Mouse (Mus musculus) MEL-GATA-1-ER (cell line): ENCODE data around the gene Cfap299.

Experiments used
- DNase-seq: peaks from one replicate; pipeline ENCODE4 v3.0.0-alpha.2; 2012; ENCODE audit warnings: low read depth; ENCODE audit errors: extremely low read depth

Cfap299 gene

DNA sequence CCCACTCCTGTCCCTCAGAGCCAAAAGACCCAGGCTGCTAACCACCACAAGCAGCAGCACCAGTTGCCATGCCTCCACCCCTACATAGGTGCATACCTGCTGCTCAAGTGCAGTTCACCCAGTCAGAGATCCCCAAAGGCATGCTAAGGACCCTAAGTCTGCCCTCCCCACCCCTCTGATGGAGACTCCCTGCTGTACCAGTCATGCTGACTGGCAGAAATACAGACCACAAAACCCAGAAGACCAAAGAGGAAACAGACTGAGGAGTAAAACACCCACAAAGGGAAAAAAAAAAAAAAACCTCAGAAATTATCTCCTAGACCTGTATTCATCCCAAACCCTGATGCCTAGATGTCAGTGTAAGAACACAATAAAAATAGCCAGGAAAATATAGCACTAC lies 256.8 kb downstream of the Cfap299 start:
- DNase-seq, result no peak

DNA sequence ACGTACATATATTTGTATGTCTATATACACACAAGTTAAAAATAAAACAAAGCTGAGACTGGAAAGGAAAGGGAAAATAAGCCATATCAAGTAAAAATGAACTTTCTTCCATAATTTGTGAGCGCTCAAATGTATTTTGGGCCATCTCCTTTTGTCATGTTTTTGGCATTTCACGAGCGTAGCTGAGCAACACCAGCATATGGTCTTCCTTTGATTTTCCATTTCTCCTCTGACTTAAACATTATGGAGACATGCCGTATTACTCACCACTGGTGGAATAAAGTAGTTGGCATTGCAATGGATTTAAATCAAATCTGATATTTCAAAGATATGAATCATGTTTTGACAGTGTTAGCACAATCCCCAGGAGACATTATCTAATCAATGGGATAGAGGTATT lies 284.4 kb downstream of the Cfap299 start:
- no peak for DNase-seq

DNA sequence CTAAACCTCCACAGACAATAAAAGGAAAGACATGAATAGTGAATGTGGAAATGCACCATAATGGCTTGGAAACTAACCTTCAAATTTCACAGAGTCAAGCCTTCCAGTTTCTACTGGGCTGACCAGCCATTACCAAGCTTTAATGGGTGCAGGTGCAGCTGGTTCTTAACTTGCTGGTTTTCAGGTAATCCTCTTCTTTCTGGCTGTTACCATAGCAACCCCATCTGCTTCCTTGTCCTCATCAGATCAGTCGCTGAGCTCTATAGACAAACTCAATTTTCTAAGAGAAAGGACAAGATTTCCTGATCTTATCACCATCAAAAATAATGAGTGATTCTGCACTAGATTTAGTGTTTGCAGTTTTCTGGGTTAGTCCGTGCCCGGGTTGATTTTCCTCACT lies 287.8 kb downstream of the Cfap299 start:
- DNase-seq, result no peak

DNA sequence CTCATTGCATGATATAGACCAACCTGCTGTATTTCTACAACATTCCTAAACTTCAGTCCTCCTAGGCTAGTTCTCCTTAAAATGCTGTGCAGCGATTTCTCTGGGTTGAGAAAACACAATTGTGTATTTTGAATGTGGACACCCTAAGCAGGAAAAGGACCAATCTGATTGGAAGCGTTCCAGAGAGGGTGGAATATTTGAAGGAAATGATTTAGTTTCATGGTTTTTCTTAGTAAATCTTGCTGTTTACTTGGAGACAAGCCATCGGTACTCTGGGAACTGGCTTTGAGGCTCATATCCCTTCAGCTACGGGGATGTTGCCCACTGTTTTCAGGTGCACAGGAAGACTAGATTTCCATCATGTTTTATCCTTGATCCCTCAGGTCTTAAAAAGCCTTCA lies 288.3 kb downstream of the Cfap299 start:
- DNase-seq, result no peak

DNA sequence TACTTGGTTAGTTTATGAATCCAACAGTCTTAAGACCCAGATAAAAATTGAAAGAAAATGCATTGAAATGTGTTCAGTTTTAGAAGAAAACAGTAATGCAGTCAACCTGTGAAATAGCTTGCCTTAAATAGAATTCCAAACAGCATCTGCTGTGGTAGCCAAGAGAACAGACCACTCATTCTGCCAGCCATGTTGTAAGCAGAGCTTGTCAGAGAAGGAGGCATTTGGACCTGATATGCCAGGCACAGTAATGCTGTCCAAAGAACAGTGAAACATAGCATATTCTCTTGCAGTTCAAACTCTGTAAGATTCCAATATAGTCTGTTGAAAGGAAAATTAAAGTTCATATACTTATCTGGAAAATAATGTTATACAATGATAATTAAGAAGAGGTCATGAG lies 321.2 kb downstream of the Cfap299 start:
- DNase-seq, result no peak

DNA sequence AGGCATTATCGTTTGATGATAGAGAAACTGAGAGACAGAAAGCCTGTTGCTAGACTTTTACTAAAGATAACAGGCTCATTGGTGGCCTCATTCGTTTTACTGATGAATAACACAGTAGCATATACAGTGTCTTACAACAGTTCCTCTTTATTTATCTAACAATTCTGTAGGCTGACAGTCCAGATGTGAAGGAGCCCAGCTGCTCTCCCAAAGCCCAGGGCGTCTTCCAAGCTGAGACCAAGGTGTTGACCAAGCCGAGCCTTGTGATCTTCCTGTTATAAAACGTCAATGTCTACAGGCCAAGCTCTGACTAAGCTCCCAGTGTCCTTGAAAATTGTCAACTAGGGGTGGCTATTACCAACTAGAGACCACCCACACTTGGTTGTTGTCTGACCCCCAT lies 321.9 kb downstream of the Cfap299 start:
- DNase-seq, result no peak

DNA sequence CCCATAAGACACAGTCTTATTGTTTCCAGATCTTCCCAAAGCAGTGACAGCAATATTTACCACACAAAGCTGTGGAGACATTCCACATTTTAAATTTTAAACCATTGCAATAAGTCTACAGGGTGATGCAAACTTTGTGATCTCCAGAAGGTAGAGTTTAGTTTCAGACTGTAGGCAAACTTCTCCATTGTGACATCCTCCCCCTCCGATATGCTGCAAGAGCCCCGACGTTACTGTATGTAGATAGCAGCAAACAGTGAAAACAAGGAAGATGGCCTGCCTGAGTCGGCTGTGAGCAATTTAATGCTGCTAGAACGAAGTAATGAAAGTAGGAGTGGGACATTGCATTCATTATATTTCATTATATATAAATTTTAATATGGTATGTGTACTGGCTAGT lies 359.1 kb downstream of the Cfap299 start:
- DNase-seq, result no peak

DNA sequence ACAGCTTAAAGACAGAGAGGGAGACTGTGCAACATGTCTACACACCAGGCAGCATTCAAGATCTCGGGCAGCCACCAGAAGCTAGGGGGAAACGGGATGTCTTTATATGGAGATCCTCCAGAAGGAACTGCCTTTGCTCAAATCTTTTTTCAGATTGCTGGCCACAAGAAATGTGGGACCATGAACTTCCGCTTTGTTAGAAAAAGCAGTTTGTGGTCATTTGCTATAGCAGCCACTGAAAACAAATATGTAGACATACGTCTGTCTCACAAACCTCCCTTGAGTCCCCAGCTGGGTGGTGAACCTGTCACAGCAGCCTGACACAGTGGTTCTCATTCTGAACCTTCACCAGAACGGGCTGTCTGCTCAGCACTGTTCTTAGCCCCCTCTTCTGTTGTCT lies 363.0 kb downstream of the Cfap299 start:
- DNase-seq, result no peak

DNA sequence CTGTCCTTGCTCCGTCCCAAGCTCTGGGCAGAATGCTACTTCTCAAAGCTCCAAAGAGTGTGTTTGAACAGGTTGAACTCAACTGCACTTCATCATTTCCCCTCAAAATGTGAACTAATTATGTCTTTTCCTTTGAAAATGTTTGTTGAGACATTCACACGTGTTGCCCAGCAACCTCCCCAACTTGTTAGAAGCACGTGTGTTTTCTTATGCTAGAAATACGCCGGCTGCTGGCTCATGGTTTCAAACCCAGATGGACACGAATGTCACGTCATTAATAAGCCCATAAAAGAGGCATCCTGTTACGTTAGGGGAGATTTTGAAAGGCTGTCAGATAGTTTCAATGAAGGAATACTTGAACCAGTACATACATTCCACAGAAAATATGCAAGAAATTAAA lies 367.2 kb downstream of the Cfap299 start:
- DNase-seq, result no peak

DNA sequence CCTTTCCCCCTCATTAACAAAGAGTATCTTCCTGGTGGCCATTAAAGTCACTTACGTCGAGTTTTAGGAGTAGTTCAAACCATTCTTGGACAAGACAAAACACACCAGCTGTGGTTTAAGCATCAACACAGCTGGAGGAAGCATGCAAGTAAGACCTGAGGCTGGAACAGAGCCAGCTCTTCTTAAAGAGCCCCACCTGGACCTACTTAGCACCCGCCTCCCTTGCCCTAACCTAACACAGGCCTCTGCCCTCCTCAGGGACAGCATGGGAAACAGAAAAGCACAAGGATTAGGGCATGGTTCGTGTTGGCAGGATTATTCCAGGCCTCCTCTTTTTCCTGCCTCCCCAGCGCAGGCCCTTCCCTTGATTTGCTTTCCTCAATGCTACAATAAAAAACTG lies 374.9 kb downstream of the Cfap299 start:
- DNase-seq, result no peak

DNA sequence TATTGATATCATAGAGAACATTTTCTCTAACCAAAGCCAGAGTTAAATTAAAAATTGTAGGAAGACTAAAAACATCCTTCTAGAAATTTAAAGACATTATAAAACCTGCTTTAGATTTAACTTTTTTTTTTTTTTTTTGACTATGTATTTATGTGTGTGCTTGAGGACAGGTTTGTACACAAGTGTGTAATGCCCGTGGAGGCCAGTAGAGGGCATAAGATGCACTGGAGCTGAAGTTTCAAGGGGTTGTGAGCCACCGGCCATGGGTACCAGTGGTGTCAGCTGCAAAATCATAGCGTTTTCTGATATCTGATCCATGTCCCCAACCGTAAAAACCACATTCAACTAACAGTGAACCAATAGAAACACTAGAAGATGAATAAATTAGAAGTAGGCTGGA lies 377.5 kb downstream of the Cfap299 start:
- no peak for DNase-seq

DNA sequence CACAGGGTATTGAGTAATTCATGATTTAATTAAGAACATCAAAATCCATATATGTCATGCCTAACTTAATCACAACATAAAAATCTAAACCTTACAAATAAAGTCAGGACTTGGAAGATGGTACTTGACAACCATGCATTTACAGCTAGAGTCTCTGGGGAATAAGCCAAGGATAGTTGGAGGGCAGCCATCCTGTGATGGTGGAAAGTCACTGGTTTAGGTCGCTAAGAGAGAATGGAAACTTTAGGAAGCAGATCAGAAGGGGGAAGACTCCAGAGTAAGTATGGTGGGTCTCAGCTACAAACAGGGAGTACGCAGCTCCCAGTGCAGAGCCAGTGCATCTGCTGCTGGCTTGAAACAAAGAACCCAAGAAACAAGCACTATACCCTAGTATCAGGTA lies 386.3 kb downstream of the Cfap299 start:
- no peak for DNase-seq

DNA sequence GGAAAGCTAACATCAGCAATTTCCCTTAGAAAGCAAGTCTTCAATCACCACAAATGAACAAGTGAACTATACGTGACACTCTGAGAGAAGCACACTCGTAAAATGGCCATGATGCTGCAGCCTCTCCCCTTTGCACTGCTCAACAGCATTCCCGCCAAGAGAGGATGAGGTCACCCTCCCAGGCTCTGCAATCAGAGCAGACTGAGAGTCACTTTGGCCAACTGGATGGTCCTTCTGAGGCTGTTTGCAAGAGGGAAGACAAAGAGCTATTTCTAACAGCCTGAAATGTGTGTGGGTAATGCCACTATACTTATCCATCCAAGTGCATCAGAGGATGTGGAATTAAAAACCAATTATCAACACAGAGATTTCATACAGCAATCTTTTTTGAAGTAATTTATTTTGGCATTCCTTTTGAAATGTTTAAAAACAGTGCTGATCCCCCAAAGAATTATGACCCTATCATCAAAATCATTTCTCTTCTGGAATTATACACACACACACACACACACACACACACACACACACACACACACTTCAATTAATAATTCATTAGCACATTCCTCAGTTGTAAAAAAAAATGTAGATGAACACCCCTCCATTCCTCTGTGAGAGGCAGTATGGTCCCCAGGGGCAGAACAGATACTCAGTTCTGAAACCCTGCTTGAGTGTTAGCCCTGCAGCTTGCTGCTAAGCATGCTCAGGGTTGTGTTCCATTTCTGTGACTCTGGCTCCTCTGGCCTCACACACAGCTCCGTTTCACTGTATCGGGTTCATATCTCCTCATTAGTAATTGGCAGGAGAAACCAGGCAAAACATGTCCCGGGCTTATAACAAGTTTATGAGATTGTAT lies 403.3 kb downstream of the Cfap299 start:
- no peak for DNase-seq

DNA sequence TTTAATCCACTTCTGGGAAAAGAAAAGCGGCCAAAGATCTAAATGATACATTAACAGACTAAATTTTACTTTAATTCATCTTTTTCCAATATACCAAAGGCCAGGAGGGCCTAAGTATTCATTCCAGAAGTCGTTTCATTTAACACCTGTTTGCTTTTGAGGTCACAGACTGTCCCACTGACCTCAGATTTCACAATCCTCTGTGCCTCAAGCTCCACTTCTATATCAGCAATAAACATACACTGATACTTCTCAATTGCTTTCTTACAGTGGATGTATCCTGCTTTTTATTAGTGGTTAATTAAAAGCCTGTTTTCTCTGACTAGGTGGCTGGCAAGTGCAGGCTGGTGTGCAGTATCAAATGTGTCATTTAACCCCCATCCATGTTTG lies 403.9 kb downstream of the Cfap299 start:
- no peak for DNase-seq

DNA sequence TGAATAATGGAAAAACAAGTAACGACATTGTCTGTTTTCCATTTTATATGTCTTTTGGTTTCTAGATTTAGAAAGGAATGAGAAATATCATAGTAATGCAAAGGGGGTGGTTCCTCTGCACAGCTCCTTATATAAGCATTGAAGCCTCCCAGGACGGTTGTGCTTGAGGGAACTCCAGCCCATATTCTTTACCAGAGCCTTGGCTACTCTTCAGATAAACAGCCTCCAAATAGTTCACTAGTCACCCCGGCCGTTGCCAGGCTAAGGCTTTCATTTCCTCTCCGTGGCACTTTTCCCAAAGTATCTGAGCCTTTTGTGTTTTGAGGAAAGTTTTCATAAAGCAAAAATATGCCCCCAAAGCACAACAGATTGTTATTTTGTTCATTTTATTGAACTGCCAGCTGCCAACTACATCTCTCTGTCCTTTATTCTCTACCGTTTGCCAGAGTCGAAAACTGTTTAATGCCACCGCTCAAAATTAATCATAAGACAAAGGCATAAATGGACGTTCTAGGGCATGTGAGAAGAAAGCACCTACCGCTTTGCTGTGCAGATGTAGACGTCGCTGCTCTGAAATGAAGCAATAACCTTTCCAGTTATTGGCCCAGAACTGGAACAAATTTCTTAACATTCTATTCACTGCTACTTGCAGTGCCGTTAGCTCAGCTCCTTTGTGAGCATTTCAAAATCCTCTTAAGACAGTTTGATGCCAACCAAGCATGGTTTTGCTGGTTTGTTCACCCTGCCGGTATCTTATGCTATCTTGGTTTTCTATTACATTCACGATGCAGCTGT lies 433.0 kb downstream of the Cfap299 start:
- DNase-seq, result no peak

DNA sequence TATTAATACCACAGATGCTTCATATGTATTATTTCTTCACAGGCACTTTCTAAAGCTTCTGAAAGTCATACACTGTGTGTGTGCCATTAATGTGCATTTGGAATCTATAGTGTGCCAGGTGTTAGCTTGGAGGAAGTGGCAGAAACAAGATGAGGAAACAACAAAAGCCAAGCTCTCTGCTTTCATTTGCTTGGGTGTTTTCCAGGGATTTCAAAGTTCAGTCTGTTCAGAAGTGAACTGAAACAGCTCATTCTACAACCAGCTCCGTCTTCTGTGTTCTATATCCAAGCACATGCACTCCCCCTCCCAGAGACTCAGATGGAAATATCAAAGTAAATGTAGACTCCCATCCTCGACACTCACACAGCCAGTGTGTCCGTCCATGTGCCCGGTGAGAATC lies 449.5 kb downstream of the Cfap299 start:
- no peak for DNase-seq

DNA sequence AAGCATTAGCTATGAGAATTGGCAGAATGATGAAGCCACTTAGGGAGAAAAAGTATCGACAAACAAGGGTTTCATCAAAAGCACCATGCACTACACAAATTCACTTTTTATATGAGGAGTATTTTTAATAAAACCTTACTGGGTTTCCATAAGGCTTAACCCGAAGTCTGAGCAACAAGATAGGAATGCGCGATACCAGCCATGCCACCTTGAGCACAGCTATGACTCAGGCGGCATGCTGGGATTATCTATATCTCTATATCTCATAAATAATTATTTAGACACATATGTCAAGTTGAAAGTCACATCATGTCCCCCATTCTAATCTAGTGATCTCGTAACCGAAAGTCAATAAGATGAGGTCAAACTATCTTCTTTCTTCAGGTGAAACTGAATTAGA lies 453.0 kb downstream of the Cfap299 start:
- no peak for DNase-seq

DNA sequence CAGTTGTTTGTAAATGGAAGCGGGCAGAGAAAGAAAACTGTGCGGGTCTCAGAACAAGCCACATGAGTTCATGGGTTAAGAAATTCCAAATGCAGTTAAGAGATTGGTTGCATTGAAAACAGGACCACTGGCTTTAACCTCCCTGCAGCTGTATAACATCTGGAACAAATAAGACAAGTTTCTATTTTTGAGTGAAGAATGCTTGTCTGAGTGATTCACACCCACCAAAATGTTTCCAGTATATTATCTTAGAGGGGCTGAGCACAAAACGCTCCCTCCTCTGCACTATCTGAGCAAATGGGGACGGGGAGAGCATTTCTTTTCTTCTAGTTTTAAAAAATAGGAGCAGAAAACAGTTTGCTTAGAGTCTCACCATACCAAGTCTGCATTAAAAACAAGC lies 458.6 kb downstream of the Cfap299 start:
- no peak for DNase-seq

DNA sequence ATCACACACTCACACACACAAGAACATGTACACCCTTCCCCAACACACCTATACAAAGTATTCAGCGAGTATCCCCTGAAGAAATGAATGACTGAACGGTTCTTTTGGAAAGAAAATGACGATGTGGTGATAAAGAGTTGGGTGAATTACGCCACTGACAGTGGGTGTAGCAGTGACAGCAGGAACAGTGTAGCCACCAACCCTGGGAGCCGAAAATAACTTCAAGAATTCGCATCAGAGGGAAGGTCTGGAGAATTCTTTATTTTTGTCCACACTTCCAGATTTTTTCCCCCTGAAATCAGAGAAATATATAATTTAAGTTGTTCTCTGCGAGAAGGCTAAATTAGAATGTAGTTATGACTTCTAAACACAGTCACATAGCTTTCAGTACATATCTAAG lies 459.5 kb downstream of the Cfap299 start:
- no peak for DNase-seq

DNA sequence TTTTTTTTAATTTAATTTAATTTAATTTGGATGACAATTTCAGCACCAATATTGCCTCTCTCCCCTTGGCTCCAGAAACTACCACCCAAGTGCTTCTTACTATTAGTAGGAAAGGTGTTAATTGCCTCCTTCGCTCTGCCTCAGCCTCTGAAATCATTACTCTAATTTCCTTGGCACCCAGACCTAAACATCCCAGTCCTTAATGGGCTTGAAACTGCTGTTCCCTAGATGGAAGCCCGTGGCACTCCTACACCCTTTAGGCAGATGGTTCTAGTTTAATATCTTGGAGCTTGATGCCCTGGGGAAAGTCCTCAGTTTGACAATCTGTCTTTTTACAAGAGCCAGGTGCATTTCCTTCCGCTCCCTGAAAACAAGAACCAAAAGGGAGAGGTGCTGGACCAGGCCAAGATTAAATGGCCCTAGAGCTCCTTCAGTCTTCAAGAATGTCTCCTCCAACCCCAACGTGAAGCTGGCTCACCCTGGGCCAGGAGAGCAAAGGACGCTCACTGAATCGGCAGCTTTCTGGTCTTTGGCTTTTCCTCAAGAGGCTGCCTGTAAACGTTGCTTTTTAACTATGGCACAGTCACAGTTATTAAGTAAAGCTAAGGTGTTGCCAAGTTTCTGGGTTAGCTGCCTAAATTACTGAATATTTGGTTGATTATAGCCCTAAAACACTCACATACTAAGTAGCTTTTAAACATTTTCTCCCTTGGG lies 461.9 kb downstream of the Cfap299 start:
- no peak for DNase-seq

DNA sequence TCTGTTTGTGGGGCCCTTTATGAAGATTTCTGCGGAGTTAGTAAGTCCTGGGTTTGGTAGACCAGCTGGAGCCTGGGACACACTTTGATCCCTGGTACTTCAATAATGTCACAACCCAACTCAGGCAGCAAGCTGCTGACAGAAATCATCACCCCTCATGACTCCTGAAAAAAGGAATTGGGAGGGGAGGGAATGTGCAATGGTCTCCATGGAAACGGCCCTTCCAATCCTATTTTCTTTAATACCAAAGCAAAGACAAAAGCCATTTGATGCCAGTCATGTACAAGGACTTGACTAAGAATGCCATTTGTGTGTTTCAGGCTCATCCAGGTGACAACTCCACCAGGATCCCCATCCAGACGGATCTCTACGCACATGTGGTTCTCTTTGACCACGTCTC lies 472.4 kb downstream of the Cfap299 start:
- no peak for DNase-seq

DNA sequence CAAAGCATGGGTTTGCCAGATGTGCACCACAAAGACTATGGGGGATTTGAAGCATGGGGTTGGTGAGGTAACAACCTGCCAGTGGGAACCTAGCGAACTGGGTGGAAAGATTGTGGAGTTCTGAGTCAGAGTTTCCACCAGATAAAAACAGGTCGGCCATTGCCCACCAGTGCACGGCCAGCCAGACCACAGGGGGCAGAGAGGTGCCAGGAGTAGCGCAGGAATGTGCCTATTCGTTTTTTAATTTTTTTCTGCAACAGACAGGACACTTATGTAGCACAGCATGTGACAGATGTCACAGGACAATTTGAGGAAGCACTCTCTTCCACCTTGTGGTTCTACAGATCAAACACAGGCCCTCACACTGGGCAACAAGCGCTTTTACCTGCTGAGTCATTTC lies 475.7 kb downstream of the Cfap299 start:
- DNase-seq, result no peak
